Mouse (Mus musculus) urinary bladder, adult 18-20 months (tissue): ENCODE measurements at regions not wholly inside any gene's neighbourhood (a gene's known extent, or its start where the extent isn't known, plus 50 kb on each side); places are given as distances from the start of the nearest gene placed in this dataset.

Source experiments
- DNase-seq, 2 experiments: peaks; one replicate each; pipeline ENCODE4 v3.0.0; 2022; ENCODE audit warnings: low spot score in 2 of 2, mixed read lengths in 2 of 2

DNA sequence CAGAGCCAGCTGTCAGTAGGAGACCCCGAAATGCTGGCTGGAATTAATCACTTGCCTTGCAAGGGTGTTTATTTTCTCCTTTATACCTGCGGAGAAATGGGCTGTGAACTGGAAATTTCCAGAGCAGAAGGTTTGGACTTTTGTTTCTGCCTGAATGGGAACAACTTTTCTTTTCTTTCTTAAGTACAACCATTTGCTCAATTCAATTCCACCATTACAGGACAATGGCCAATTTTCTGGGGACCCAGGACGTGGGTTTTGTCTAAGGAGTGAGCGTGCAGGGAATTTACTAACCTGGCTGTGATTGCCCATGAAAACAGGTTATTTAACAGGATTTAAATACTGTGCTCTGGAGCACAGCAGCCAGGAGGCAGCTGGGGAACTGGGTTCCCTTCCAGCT is 195.1 kb upstream of the Sdk2 start:
- no peak for DNase-seq

DNA sequence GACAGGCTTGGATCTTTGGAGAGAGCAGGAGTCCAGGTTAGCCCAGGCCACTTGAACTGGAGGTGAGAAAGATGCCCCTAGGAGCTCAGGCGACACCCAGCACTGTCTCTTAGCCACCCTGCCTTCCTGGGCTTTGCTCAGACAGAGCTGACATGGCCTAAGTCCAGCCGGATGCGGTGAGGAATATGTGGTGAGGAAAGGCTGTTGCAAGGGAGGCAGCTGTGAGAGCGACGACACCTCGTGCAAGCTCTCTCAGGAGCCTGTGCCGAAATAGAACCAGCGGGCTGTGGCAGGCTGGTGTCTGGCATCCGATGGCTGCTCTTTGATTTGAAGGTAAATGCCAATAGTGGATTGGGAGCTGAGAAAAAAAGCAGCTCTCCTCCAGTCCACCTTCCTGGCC is 191.4 kb upstream of the Sdk2 start:
- no peak for DNase-seq

DNA sequence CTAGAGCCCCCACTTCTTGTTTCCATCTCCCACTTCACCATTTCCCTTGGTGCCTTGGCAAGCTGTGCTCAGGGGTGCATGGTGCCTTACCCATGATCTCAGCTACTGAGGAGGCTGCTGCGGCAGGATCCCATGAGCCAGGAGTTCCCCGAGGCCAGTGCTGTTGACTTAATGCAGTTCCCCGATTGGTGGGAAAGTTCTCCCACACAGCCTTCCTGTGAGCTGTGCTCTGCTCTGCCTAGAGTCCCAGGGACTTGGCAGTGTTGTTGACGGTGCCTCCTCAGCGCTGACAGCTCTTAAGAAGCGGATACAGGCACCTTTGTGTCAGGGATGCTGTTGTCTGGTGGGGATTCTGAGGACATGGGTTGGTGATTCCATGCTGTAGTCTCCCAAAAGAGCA is 190.9 kb upstream of the Sdk2 start:
- DNase-seq: no peak

DNA sequence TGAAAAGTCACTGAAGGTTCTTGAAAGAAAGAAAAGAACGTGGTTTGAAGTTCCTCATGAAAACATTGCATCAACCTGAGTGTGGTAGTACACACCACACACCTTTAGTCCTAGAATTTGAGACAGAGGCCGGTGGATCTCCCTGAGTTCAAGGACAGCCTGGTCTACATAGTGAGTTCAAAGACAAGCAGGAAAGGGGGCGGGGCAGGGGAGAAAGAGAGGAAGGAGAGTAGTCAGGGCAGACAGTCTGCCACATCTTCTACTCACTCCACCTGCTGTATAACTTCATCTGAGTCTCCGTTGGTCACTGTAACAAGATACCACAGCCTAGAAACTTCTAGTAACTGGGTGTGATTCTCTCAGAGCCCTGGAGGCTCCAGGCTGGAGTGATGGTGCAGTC is 190.2 kb upstream of the Sdk2 start:
- DNase-seq: no peak

DNA sequence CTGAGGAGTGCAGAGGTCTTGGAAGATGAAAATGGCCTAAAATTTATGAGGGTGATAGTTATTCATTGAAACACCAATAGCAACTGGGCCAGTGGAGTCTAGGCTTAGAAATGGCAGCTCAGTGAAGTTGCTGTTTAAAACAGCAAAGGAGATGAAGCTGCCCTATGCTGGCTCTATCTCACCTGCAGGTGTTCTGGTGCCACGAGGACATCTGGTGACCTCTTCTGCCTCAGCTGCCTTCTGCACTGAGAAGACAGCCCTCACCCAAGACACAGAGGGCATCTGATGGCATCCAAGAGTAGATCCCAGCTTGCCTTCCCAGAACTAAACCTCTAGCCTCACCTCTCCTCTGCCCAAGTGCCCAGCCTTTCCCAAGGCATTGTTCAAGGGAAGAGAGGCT is 187.5 kb upstream of the Sdk2 start:
- no peak for DNase-seq

DNA sequence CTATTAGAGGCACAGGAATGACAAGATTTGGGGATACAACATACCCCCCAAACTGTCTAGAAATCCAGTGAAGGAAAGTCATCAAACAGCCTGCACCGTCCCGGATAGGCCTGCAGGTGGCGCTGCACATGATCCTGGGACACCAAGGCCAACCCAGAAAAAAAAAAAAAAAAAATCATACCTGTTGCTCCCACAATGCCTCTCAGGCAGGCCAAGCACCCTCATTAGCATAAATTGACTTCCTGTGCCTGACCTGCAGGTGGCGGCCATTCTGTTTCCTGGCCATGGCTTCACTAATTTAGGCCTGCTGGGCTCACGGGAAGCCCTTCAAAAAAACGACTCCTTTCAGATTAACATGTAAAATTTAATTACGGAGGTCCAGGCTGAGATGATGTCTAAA is 184.8 kb upstream of the Sdk2 start:
- DNase-seq: no peak

DNA sequence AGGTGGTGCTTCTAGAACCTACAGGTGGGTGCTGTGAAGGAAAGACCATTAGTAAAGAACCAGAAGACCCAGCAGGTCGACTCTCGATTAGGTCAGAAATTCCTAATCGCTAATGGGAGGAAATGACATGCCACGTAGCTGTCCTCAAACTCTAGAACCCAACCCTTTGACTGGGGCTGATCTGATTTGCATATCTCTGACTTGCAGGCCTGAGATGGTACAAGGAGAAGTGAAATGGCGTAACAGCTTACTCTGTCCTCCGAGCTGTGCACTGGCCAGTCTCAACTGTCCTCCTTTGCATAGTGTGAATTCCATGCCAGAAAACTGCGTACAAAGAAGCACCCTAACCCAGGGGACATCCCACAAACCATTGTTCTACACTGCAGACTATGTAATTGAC is 182.4 kb upstream of the Sdk2 start:
- DNase-seq: no peak

DNA sequence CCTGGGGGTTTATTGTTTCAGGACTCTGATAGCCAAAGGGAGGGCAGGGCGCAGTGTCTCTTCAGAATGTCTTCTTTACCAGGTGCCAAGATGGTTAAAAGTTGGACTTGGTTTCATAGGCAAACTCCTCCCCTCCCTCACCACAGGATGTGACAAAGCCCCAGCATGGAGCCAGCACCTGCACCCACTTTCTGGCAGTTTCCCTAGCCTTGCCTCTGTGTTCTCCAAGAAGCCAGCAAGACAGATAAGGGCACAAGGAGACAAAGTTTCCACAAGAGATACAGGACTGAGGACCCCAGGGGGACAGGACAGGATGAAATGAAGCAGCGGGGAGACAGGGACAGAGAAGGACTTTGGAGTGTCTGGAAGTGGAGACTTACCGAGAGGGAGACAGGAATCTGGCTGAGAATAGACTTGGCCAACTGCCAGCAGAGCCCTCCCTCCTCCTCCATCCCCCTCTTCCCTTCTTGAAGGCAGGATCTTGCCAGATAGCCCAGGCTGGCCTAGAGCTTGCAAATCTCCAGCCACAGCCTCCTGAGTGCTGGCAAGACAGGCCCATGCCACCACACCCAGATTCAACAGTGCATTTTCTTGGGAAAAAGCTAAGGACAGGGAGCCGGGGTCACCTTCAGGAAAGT is 181.5 kb upstream of the Sdk2 start:
- no peak for DNase-seq

DNA sequence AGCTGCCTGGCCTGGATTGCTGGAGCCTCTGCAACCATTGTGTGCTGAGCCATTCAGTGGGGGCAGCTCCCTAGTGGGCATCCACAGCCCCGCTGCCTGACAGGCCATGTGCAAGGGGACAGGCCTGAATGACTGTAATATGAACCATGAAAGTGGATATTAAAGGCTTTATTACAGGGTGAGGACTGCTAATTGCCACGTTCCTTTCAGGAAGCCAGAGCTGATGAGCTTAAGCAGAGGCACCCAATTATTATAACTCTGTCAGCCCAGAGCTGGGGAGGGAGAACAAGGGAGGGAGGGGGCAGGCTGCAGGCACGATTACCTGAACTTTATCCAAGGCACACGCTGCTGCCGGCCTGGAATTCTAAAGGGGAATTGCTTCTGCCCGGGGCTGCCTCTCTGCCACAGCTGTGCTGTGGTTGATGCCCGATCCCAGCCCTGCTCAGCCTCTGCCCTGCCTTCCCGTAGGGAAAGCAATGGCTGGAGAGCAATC is 172.5 kb upstream of the Sdk2 start:
- no peak for DNase-seq

DNA sequence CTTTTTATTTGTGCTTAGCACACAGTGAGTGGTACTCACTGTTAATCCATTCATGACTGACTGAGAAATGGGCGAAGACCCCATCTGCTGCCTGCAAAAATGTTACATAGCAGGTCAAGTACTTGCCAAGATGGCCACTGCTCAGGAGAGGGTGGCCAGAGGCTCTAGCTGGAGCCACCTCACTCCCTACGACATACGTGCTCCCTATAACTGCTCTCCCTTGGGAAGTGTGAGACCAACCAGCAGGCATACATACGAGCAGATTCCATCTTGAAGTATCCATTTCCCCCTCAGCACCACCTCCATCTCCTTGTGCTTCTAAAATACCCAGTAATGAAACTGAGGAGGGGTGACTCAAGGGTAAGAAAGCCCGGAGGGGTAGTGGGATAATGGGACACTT is 172.0 kb upstream of the Sdk2 start:
- DNase-seq: no peak

DNA sequence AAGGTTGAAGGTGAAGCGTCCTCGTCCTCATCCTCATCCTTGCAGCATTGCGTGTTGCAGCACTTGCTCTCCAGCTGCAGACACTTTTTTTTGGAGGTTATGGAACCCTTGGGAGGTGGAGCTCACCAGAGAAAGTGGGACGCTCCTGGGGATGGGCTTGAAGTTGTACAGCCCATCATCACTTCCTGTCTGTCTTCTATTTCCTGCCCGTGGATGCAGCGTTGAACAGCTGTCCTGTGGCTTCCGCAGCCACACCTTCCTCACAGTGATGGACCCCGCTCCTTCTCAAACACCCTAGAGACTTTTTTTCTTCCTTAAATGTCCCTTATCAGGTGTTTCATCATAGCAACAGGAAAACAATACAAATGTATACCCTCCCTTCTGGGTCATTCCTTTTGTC is 171.5 kb upstream of the Sdk2 start:
- DNase-seq: no peak

DNA sequence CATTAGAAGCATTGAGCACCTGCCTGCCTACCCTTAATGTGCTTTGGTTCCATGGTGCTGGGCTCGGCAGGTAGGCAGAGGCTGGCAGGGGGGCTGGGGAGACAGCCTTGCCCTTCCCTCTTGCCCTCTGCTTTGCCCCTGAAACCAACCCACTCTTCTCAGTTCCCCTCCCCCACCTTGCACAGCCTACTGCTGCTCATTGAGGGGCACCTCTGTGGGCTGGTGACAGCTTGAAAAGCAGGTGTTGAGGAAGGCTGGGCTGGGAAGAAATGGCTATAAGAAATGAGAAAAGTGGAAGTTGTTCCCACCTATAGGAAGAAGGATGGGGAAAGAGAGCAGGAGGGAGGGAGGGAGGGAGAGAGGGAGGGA is 167.7 kb upstream of the Sdk2 start:
- no peak for DNase-seq

DNA sequence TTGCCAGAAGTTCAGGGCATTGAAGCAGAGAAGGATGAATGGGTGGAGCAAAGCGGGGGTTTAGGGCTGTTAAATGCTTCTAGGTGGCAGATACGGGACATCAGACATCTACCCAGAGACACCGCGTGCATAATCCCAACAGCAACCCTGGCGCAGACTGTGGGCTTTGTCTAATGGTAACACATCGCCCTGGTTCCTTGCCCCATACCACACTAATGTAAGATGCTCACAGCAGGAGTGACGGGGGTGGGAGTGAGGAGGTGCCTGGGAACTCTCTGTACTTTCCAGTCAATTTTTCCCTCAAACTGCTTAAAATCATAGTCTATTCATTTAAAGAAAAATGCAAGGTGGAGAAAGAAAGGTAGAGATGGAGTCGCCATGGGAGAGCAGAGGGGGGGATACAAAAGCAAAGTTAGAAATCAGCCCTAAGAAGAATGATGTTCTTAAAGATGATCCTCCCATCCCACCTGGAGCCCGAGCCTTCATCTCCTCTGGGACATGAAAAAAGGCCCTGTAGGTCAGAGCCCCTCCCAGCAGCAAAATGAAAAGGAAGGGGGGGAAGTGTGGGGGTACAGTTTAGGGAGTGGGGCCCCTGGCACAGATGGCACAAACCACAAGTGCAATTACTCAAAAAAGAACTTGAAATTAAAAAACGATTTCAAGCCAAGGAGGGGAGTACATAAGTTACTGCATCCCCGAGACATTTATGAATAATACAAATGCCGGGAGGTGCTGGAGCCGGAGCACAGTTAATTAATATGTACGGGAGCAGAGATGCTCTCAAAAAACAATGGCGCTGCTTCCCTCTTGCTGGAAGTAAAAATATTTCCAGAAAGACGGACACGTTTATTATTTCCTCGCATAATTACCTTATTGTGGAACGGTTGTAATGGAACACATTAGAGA is 167.0 kb upstream of the Sdk2 start:
- no peak for DNase-seq

DNA sequence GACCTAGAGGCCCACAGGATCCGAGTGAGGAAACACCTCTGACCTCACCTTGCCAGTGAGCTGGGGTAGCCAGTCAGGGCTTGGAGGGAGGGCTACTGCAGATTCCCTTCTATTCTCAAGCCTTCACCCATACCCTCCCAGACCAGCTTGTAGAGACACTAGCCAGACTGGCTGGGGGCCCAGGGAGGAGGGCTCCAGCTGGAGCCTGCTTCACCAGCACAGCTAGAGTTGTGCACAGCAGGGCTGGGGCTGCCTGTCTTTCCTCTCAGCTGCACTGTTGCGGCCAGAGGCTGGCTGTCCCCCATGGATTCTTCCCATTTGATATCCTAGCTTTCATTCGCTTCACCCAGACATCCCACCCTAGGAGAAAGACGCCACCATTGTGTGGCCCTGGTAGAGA is 165.0 kb upstream of the Sdk2 start:
- no peak for DNase-seq

DNA sequence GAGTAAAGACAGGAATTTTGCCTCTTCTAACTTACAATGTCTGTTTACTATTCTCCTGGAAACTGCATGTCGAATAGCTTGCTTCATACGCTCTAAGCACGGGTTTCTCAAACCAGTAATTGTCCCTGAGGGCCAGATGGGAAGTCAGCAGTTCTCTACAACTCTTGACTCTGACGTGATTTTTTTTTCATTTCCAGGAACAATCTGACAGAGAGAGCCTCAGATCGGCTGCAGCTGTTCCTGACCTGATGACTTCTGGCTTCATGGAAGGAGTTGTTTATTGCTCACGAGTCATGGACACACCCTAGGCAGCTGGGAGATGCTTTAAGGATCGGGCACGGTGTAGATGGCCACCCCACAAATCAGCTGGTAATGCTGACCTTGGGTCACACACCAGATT is 162.9 kb upstream of the Sdk2 start:
- peak in 1 of 2 experiments; percentile 18 for DNase-seq

DNA sequence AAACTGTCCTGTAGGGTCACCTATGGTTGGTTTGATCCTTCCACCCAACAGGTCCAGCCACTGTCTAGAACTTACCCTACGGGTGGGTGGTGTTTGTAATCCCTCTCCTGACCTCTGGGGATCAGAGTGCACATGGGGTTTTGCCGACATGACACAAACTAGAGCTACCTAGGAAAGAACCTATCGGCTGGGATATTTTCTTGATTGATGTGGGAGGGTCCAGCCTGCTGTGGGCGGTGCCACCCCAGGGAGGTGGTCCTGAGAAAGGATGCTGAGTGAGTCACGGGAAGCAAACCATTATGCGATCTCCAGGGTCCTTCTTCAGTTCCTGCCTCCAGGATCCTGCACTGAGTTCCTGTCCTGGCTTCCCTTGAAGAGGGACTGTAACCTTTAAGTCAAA is 162.3 kb upstream of the Sdk2 start:
- no peak for DNase-seq

DNA sequence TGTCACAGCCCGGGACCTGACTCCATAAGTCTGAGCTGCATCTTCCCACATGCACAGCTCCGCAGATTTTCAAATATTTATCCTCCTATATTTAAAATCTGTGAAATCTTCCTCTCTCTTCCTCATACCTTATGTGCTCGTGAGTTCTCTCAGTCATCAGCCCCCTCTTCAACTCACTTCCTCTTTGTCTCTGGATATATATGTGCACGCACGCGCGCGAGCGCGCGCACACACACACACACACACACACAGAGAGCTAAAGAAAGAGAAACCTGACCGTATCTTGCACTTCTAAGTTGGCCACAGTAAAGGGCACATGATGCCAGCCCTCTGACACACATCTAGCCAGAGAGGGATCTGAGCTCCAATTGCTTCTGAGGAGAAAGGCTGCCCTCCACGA is 159.7 kb upstream of the Sdk2 start:
- no peak for DNase-seq

DNA sequence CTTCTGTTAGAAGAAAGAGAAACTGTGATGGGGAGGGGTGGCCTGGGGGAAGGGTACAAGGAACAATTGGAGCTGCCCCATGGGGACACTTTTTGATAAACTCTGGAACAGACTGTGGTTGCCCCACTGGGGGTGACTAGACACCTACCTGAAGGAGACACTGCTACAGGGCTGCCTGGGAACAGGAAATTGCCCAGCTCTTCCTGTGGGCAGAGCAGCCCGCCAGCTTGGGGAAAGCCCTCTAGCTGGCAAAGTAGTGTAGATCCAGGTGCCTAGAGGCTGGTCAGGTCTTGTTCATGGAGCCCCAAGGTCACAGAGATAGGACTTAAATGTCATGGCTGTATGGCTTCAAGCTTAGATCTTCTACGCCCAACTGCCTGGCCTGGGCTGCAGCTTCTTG is 157.9 kb upstream of the Sdk2 start:
- DNase-seq: no peak

DNA sequence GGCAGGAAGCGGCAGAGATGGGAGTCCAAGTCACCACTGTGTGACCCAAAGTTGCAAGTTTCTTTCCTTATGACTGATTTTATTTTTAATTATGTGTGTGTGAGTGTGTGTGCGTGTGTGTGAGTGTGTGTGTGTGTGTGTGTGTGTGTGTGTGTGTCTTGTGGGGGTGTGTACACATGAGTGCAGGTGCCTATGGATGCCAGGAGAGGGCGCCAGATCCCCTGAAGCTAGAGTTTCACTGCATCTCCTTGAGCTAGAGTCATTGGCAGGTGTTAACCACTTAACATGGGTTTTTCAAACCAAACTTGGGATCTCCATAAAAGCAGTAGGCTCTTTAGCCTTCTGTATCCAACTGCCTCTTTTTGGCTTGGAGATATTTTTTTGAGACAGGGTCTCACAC is 156.2 kb upstream of the Sdk2 start:
- no peak for DNase-seq

DNA sequence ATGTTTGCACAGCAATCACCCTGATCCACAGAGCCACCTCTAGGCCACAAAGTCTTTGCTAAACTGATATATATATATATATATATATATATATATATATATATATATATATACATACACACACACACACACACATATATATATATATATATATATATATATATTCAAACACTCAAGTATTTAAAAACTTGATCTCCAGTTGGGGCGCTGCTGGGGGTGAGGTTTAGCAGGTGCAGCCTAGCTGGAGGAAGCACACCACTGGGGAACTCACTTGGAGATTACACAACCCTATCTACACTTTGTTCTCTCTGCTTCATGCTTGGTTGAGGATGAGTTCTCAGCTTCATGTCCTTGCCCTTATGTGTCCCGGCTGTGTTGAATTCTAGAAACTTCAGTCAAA is 153.6 kb upstream of the Sdk2 start:
- DNase-seq: no peak

DNA sequence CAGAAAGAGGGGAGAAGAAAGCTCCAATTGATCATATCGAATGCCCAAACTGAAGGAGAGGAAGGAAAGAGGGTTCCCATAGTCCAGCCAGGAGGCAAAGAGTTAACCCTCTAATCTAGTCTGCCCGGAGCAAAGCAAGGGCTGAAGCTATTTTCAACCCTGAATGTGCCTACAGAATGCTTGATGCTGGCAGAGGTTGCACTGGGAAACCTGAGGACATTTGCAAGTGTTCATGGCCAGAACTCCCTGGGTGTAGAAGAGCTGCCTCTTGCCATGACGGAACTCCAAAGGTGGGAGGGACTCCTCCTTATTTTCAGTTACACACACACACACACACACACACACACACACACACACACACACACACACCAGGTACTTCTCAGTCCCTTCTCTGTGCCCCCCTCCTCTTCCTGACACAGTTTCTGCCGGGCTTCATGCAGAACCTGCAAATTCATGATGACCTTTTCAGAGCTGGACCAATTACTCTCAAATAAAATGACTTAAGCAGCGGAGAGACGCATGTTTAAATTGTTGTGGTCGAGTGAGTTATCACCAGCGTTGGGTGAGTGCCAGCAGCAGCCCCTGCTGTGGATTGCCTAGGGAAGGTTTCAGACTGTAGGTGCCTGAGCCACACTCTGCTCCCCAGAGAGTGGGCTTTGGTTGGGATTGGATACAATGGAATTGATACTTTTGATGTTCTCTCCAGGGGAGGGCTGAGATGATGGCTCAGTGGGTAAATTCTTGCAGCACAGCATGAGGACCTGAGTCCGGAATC is 152.1 kb upstream of the Sdk2 start:
- DNase-seq: no peak

DNA sequence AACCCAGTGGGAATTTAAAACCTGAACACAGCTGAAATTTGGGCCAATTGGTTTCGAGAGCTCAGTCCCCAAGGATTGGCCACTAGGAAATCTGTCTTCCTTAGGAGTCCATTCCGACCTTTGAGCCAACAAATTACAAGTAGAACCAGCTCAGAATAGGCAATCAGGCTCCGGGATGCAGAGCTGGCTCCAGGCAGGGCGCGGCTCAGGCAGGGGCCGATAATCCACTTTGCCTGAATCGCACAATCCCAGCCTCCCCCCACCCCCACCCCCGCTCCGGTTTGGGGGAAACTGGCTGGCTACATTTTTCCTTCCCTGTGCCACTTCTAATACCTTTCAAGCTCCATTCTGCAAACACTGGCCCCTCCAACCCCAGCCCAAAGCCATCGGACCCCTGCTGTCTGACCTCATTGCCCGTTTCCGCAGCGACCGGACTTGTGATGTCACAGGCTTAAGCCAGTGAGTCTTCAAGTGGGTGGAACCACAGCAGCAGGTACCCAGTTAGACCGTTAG is 150.5 kb upstream of the Sdk2 start:
- no peak for DNase-seq
